Mouse (Mus musculus) gonadal fat pad, adult 2 months (tissue): ENCODE results near the gene Vps26c. TPM values are rescaled to one million over a fixed set of nuclear protein-coding genes. Genes with fewer than 3 reads are reported as not detected.
A peak's percentile ranks its signal among the peaks of the same experiment; 100 is the strongest.

Experiments
- DNase-seq: peaks from one replicate; pipeline ENCODE4 v3.0.0-alpha.2; 2012; ENCODE audit warnings: low read depth
- polyA plus RNA-seq: library from polyadenylated mRNA; depleted of rRNA; stranded (reverse); fragments of >200 nt; gene quantifications from 2 replicates; pipeline ENCODE4 v1.2.3, GENCODE M21; 2012; rRNA removed

The Vps26c gene
- 40.5 and 53.4 TPM in 2 replicates for polyA plus RNA-seq

DNA sequence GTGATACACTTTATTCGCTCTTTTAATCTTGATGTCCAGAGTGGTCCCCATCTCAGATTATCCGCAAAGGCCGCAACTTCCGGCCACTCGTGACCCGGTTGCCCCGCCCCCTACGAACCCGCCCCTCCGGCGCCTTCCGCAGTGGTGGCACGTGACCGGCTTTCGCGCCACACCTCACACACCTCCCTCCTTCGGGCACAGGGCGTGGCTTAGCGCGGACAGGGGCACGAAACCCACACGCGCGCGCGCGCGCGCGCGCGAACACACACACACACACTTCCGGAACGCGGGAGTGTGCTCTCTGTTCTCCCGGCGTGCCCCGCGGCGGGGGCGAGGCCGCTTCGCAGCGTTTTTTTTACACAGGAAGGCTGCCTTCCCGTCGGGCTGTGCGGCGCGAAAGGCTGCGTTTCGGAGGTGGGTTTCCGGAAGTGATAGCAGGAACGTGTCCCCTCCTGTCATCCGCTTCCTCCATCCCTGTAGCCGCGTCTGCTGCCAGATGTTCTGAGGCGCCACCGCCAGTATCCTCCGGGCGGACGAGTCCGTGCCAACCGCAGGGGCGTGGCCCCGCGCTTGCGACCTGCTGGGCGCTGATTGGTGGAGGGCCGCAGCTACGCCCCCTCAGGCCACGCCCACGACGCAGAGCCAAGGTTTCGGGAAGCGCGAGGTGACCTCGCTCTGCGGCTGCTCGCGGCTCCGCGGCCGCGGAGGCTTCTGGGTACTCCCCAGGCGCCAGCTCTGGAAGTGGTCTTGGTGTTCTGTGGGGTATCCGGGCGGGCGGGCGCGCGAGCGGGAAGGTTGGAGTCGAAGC is at the start of gene Vps26c:
Gene Vps26c (minus strand): TSS at position 487 of the 808 bp plus-strand sequence.
- DNase-seq: peak; percentile 68

- no peak for DNase-seq
Measured at GRCm38 (mm10) chr16:94575757-94576156, 49.1 kb upstream of the Vps26c start.

DNA sequence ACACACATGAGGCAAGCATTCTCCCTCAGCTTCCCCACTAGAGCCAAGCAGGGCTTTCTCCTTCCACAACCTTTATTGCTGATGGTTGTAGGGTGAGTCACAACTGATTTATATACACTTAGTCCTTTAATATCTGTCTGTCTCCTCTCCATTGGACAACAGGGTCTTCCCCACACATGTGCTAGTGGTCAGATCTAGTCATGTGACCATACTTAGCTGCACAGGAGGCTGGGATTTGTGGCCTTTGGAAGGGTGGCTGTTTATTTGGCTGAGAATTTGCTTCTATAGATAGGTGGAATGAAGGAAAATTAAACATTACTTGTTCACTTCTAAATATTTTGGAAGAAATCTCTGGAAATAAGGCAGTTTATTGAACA is 48.1 kb upstream of the Vps26c start:
- no peak for DNase-seq

DNA sequence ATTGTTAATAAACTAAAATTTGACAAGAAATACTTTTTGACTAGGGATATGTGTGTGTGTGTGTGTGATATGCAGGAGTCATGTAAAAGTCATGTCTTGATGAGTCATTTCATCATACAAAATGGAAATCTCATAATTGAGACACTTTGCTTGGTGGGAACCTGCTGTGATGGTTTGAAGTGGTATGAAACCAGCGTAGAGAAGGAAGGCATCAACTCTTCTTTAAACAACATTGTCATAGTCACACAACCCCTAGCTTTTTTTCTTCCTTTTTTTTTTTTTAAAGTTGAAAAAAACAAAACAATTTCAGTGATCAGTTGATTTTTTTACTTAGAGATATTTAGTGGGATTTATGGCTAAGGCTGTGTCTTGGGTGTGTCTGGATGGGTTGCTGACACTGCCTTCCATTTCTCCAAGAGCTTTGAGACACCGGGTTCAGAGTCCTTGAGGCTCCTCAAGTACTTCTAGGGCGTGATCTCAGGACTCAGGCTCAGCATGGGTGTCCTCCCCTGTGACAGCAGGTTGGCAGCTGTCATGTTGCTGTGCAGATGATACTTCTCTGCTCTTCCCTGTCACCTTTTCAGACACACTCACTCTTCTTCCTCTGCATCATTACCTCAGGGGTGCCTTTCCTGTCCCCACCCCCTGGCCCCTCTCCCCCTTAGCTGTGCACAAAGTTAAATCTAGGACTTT is 47.5 kb upstream of the Vps26c start:
- DNase-seq: no peak

DNA sequence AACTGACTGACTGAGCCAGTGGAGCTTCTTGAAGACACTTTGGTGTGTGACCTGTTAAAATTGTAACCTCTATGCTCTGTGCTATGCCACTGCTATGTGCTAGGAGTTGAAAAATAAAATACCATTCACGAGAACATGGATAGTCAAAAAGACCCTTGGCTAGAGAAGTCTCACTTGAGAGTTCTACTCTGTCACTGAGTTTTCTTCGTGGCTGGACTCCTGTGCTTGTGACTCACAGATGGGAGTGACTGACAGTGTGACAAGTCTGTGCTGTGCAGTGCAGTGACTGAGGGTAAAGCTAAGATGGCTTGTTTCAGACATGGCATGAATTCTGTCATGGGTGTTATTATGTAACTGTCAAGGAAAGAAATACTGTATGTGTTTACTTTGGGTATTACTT is 45.8 kb upstream of the Vps26c start:
- DNase-seq: no peak

DNA sequence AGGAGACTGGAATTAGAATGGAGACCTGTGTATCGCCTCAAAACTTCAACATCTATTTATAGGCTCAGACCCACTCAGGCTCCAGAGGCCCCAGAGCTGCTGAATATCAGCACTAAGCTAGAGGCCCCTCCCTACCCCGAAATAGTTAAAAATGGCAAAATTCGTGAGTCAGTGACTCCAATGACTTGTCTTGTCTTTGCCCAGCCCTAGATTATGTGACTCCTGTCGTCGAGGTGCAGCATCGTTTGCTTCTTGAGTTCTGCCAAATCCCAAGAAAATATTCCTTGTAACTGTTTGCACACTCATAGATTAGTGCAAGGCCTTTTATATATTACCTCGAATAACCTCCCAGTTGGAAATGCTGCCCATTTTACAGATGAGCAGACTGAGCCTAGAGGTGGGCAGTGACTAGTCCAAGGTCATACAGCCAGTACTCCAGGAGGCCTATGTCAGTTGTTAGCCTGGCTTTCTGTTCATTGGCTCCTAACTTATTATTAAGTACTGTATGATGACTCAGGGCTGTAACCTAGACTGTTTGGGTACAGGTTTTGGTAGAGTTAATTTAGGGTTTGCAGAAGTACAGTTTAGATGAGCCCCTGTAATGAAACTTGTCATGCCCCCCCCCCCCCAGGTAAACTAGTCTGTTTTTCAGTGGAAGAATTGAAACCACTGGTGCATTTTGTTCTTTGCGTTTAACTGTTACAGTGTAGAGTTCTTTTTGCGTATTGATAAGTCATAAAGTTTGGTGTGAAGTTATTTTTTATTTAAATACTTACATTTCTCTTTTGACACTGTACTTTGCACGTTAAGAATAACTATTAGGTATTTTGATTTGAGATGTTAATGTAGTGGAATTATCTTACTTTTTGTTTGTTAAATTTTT is 44.7 kb upstream of the Vps26c start:
- no peak for DNase-seq

GRCm38 (mm10) chr16:94570361-94571041 is 43.9 kb upstream of the Vps26c start:
- no peak for DNase-seq

DNA sequence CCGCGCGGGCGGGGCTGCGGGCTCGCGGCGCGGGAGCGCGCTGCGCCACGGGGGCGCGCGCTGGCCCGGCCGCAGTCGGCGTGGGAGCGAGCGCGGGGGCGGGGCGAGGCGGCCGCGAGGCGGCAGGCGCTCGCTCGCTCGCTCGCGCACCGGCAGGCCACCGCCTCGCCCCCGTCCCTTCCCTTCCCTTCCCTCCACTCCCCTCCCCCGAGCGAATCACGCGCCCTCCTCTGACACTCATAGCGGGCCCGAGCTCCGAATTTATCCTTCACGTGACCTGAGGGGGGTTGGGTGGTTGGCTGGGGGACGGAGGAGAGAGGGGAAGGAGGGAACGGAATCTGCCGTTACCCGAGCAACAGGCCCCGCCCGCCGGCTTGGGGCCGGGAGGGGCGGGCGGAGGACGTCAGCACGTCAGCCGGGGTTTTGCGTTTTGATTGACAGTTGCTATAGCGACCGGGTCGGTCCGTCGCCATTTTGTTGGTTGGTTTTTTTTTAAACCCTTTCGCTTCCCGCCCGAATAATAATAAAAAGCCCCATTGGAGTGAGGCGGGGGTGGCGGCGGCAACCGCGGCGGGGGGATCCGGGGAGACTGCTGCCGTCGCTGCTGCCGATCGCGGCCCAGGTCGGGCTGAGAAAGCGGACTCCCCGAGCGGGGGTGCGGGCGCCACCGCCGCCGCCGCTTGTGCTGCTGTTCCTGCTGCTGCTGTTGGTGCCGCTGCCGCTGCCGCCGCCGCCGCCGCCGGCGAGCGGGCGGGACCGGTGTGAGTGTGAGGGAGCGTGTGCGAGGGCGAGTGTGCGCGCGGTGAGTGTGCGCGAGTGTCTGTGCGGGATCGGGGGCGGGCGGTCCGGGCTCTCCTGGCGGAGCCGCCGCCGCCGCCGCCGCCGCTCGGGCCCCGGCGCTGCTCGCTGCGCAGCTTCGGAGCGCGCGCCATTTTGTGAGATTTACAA is 42.9 kb upstream of the Vps26c start, which contains the start of gene Dyrk1a:
Gene Dyrk1a (plus strand): TSS at position 782 of the 948 bp plus-strand sequence.
- DNase-seq: peak; percentile 87

DNA sequence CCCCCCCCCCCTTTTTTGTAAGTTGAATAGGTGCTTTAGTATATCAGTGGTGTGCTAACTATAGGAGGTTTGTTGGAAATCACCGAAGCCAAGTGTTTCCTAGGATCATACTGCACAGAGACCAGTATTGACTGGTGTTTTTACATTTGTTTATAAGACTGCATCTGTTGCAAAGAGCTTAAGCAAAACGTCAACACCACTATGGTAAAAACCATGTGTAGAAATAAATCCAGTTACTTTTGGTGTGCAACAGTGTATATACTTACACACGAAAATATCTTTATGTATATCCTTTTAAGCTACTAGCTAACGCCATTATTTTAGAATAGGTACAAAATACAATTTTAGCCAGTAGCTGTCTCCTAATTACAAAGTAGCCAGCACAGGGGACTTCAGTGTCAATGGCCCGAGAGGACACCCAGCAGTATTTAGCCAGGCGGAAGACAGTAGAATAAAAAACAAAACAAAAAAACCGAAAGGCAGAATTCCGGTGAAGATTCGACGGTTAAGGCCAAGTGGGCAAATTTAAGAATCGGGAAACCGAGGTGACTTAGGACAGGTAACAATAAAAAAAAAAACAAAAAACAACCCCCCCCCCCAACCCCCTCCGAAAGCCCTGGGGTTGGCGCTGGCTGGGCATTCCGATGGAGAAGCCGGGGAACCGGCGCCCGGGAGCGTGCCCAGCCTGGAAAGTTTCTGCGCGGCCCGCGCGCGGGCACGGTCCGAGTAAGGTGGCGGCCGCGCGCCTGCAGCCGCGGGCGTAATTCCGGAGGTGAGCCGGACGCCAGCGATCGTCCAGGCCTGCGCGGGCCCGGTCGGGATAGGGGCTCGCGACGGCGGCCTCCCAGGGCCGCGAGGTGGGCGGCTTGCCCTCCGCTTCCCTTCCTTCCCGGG is 42.0 kb upstream of the Vps26c start:
- DNase-seq: no peak

DNA sequence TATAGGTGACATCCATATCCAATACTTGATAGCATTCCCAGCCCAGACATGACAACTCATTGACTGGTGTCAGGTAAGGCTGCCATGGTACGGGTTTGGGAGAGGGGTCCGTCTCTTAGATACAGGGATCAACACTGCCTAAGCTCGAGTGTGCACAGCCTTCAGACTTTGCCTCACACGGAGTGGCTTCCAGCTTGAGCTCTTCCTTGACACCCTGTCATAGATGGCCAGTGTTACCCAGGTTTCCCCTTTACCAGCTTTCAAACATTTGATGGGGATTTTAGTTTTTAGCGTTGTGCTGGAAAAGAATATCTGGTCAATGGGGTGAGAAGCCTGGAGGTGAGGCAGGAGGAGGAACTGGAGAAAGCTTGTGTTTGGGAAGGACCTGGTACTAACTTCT is 41.1 kb upstream of the Vps26c start:
- DNase-seq: no peak

DNA sequence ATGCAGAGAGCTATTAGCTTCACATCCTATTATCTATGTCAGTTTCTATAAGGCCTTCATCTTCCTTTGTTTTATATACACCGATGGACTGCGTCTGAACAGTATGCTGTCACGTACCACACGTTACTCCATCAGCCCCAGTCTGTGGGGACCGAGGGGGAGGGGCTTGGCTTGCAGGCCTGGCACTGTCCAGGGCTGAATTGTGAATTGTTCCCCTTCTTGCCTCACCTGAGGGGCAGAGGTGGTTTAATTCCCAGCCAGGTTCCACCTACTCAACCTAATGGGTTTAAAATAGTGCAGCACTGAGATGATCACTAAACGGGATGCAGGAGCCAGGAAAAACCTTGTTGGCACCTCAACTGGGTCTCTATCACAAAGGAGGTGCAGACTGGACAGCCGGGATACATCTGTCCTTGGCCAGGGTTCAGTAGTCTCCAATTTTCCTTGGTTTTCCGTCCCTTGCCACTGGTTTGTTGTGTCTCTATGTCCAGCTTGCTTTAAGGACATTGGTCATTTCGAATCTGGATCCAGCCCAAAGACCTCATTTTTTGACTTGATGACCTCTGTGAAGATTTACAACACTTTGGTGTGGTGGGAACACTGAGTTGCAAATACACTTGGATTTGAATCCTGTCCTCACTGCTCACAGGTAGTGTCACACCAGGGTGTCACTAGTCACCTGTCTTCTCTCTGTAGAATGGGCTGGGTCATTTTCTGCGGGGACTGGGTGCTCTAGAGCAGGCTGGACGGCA is 40.4 kb upstream of the Vps26c start:
- peak; percentile 70 for DNase-seq

GRCm38 (mm10) chr16:94566124-94566523 is 39.5 kb upstream of the Vps26c start:
- peak; percentile 98 for DNase-seq

GRCm38 (mm10) chr16:94560618-94561017 is 34.0 kb upstream of the Vps26c start:
- DNase-seq: no peak

GRCm38 (mm10) chr16:94559782-94560181 is 33.2 kb upstream of the Vps26c start:
- DNase-seq: no peak

DNA sequence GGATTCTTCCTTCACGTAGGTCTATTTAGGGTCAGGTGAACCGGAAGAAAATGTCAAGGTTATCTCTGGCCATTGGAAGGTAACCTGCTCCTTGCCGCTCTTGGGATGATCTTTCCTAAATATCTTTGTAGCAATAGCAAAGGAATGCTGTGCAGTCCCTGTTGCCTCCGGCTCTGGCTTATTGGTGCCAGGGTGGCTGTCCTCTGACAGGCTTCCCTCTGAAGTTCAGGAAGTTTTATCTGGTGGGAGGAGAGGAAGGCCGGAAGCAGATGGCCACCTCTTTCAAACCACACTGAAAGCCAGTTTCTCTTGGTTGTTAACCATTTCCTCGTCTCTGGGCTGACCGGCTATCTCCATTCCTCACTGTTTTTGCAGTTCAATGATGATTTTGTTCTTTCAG is 32.7 kb upstream of the Vps26c start:
- no peak for DNase-seq

- peak; percentile 92 for DNase-seq
Measured at GRCm38 (mm10) chr16:94556228-94556627, 29.6 kb upstream of the Vps26c start.

DNA sequence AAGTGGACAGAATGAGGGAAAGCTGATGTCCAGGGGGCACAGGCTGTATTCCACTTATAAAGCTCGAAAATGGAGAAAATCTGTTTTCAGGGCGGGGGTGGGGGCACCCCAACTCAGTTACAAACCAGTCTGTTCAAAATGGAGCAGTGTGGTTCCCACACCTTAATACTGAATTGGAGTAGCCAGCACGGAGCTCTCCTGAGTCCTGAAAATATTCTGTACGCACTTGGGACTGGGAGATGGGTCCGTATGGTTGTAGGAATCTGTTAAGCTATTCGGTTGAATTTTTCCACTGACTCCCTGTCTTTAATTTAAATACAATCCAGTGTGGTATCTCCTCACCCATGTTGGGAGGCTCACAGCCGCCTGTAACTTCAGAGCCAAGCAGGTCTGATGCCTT is 28.7 kb upstream of the Vps26c start:
- no peak for DNase-seq

DNA sequence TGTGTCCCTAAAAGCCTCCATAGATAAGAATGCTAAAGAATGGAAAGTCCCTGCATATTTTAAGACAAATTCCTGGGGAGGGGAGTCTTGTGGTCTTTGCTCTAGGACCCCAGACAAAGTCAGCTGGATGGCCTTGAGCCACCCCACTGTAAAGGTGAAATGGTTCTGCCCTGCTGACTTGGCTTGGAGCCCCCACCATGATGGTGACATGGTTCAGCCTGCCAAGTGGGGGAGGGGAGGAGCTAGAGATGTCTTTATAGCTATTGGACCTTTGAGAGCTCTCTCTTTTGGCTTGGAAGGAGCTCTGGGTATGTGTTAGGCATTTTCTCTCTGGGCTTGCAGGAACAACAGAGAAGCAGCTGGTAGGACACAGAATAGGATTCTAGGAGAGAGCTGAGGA is 25.3 kb upstream of the Vps26c start:
- no peak for DNase-seq

- no peak for DNase-seq
Measured at GRCm38 (mm10) chr16:94549813-94550212, 23.2 kb upstream of the Vps26c start.
